Mouse (Mus musculus) kidney, embryonic 15.5 days (tissue): ENCODE results near the gene Ube2n. TPM values are rescaled to one million over a fixed set of nuclear protein-coding genes. Genes with fewer than 3 reads are reported as not detected.

Source experiments
- ATAC-seq: fragments of 200-750 bp; cut with Nextera tagmentation; replicated peaks from 2 replicates; pipeline ENCODE4 v1.8.0; 2017; ENCODE audit warnings: moderate TSS enrichment; ENCODE audit not compliant: low FRiP score
- H3K27ac ChIP-seq: fragments of 300-500 bp; sonication (generic); 2 replicates; pipeline ENCODE4 v1.5.1; 2015; ENCODE audit warnings: mild to moderate bottlenecking, inconsistent platforms
- H3K27me3 ChIP-seq: fragments of 300-500 bp; sonication (generic); 2 replicates; pipeline ENCODE4 v1.6.1; 2015; ENCODE audit warnings: inconsistent platforms
- H3K36me3 ChIP-seq: fragments of 300-500 bp; sonication (generic); 2 replicates; pipeline ENCODE4 v1.6.1; 2015; ENCODE audit warnings: inconsistent platforms
- H3K4me1 ChIP-seq: fragments of 300-500 bp; sonication (generic); 2 replicates; pipeline ENCODE4 v1.6.1; 2015; ENCODE audit warnings: inconsistent platforms
- H3K4me2 ChIP-seq: fragments of 300-500 bp; sonication (generic); 2 replicates; pipeline ENCODE4 v1.6.1; 2015; ENCODE audit warnings: moderate library complexity, mild to moderate bottlenecking, inconsistent platforms
- H3K4me3 ChIP-seq: fragments of 300-500 bp; sonication (generic); replicated peaks from 2 replicates; pipeline ENCODE4 v1.5.1; 2015; ENCODE audit warnings: mild to moderate bottlenecking, inconsistent platforms
- H3K9ac ChIP-seq: fragments of 300-500 bp; sonication (generic); 2 replicates; pipeline ENCODE4 v1.6.1; 2015; ENCODE audit warnings: mild to moderate bottlenecking, inconsistent platforms
- H3K9me3 ChIP-seq: fragments of 300-500 bp; sonication (generic); replicated peaks from 2 replicates; pipeline ENCODE4 v1.6.1; 2016; ENCODE audit warnings: inconsistent platforms
- WGBS: fragments of 180-500 bp; shearing (Covaris S2); methylation state at CpG from one replicate; pipeline ENCODE4 v1.1.7; 2015; ENCODE audit warnings: mixed read lengths; 5-methylcytosine and 5-hydroxymethylcytosine counted together
- polyA plus RNA-seq: library from polyadenylated mRNA; unstranded; fragments of >200 nt; fragmentation: Nextera tagmentation; extraction: Ambion mirVana; gene quantifications from 2 replicates; pipeline ENCODE4 v1.2.1, GENCODE M21; 2015

Ube2n gene
- polyA plus RNA-seq, 1 experiment from 2014 or later: 347 TPM

GRCm38 (mm10) chr10:95526495-95527122 is 11.7 kb downstream of the Ube2n start:
- no peak overlapping the region for H3K9ac ChIP-seq
- H3K4me3 ChIP-seq: no peak overlapping the region
- ATAC-seq: no peak
- 76% methylated on average over 5 of the region's 5 CpGs for WGBS
- peaks cover 16% of the 10 kb centered on the region; the same call in 1 of the 2 replicates for H3K4me1 ChIP-seq
- H3K27me3 ChIP-seq: no peaks in the 10 kb centered on the region
- H3K36me3 ChIP-seq: peaks cover 10% of the 10 kb centered on the region; the same call in 1 of the 2 replicates
- H3K9me3 ChIP-seq: no peaks in the 10 kb centered on the region
- 0 out of 2 replicates have a peak overlapping the region, but pooled peaks have one; percentile 32 for H3K27ac ChIP-seq
- no peak overlapping the region for H3K4me2 ChIP-seq

GRCm38 (mm10) chr10:95530551-95531121 is 15.7 kb downstream of the Ube2n start:
- Histone ChIP-seq H3K4me1 (peaks cover 27% of the 10 kb centered on the region; the same call in 1 of the 2 replicates), H3K9me3 (no peaks in the 10 kb centered on the region), H3K9ac (no peak overlapping the region), H3K27me3 (no peaks in the 10 kb centered on the region), H3K36me3 (0 out of 2 replicates have a peak, but pooled peaks cover 3% of the 10 kb centered on the region), H3K4me3 (no peak overlapping the region), H3K27ac (no peak overlapping the region), H3K4me2 (no peak overlapping the region)
- WGBS: 45% methylated on average over 2 of the region's 2 CpGs
- no peak for ATAC-seq

- 87% methylated on average over 5 of the region's 5 CpGs for WGBS
- ATAC-seq: no peak
- H3K36me3 ChIP-seq: 0 out of 2 replicates have a peak, but pooled peaks cover 3% of the 10 kb centered on the region
- 0 out of 2 replicates have a peak overlapping the region, but pooled peaks have one; percentile 14 for H3K27ac ChIP-seq
- H3K27me3 ChIP-seq: no peaks in the 10 kb centered on the region
- H3K4me2 ChIP-seq: no peak overlapping the region
- H3K9ac ChIP-seq: no peak overlapping the region
- H3K9me3 ChIP-seq: no peaks in the 10 kb centered on the region
- peaks cover 19% of the 10 kb centered on the region; the same call in 1 of the 2 replicates for H3K4me1 ChIP-seq
- H3K4me3 ChIP-seq: no peak overlapping the region
Measured at GRCm38 (mm10) chr10:95532916-95533315, 18.0 kb downstream of the Ube2n start.

GRCm38 (mm10) chr10:95533382-95533781 is 18.4 kb downstream of the Ube2n start:
- ATAC-seq: 0 out of 2 replicates have a peak, but pooled peaks have one; percentile 36
- H3K4me2 ChIP-seq: no peak overlapping the region
- H3K9me3 ChIP-seq: no peaks in the 10 kb centered on the region
- no peak overlapping the region for H3K9ac ChIP-seq
- peaks cover 19% of the 10 kb centered on the region; the same call in 1 of the 2 replicates for H3K4me1 ChIP-seq
- 85% methylated on average over 7 of the region's 7 CpGs for WGBS
- no peak overlapping the region for H3K4me3 ChIP-seq
- H3K36me3 ChIP-seq: 0 out of 2 replicates have a peak, but pooled peaks cover 3% of the 10 kb centered on the region
- 0 out of 2 replicates have a peak overlapping the region, but pooled peaks have one; percentile 14 for H3K27ac ChIP-seq
- H3K27me3 ChIP-seq: no peaks in the 10 kb centered on the region

- H3K4me3 ChIP-seq: no peak overlapping the region
- H3K36me3 ChIP-seq: no peaks in the 10 kb centered on the region
- 89% methylated on average over 8 of the region's 8 CpGs for WGBS
- no peak overlapping the region for H3K27ac ChIP-seq
- no peak for ATAC-seq
- no peak overlapping the region for H3K9ac ChIP-seq
- H3K4me2 ChIP-seq: no peak overlapping the region
- H3K9me3 ChIP-seq: no peaks in the 10 kb centered on the region
- H3K4me1 ChIP-seq: peaks cover 16% of the 10 kb centered on the region; the same call in 1 of the 2 replicates
- no peaks in the 10 kb centered on the region for H3K27me3 ChIP-seq
Measured at GRCm38 (mm10) chr10:95535399-95536221, 20.7 kb downstream of the Ube2n start.

- no peak overlapping the region for H3K4me3 ChIP-seq
- no peaks in the 10 kb centered on the region for H3K9me3 ChIP-seq
- H3K27me3 ChIP-seq: no peaks in the 10 kb centered on the region
- 90% methylated on average over 6 of the region's 6 CpGs for WGBS
- no peaks in the 10 kb centered on the region for H3K36me3 ChIP-seq
- ATAC-seq: no peak
- H3K4me1 ChIP-seq: 0 out of 2 replicates have a peak, but pooled peaks cover 11% of the 10 kb centered on the region
- no peak overlapping the region for H3K9ac ChIP-seq
- H3K27ac ChIP-seq: no peak overlapping the region
- no peak overlapping the region for H3K4me2 ChIP-seq
Measured at GRCm38 (mm10) chr10:95536222-95536541, 21.2 kb downstream of the Ube2n start.

GRCm38 (mm10) chr10:95539260-95539659 is 24.3 kb downstream of the Ube2n start:
- WGBS: 86% methylated on average over 3 of the region's 3 CpGs
- H3K4me2 ChIP-seq: no peak overlapping the region
- ATAC-seq: no peak

GRCm38 (mm10) chr10:95539841-95540240 is 24.9 kb downstream of the Ube2n start:
- Histone ChIP-seq H3K9ac (no peak overlapping the region), H3K4me3 (no peak overlapping the region), H3K27me3 (no peaks in the 10 kb centered on the region), H3K4me1 (no peaks in the 10 kb centered on the region), H3K4me2 (no peak overlapping the region), H3K36me3 (peaks cover 16% of the 10 kb centered on the region), H3K27ac (no peak overlapping the region), H3K9me3 (no peaks in the 10 kb centered on the region)
- WGBS: 91% methylated on average over 3 of the region's 3 CpGs
- ATAC-seq: no peak

More at GRCm38 (mm10) chr10:95539260-95539659, 24.3 kb downstream of the Ube2n start:
- Histone ChIP-seq H3K9ac (no peak overlapping the region), H3K9me3 (no peaks in the 10 kb centered on the region), H3K4me1 (no peaks in the 10 kb centered on the region), H3K4me3 (no peak overlapping the region), H3K36me3 (peaks cover 10% of the 10 kb centered on the region), H3K27me3 (no peaks in the 10 kb centered on the region), H3K27ac (no peak overlapping the region)

GRCm38 (mm10) chr10:95542916-95543315 is 28.0 kb downstream of the Ube2n start:
- no peak for ATAC-seq
- no peak overlapping the region for H3K9ac ChIP-seq
- no peaks in the 10 kb centered on the region for H3K27me3 ChIP-seq
- no peaks in the 10 kb centered on the region for H3K4me1 ChIP-seq
- 88% methylated on average over 4 of the region's 4 CpGs for WGBS
- H3K36me3 ChIP-seq: peaks cover 46% of the 10 kb centered on the region
- H3K27ac ChIP-seq: no peak overlapping the region
- no peak overlapping the region for H3K4me3 ChIP-seq
- H3K9me3 ChIP-seq: no peaks in the 10 kb centered on the region
- no peak overlapping the region for H3K4me2 ChIP-seq

GRCm38 (mm10) chr10:95543377-95543776 is 28.4 kb downstream of the Ube2n start:
- 83% methylated on average over 2 of the region's 2 CpGs for WGBS
- Histone ChIP-seq H3K27me3 (no peaks in the 10 kb centered on the region), H3K36me3 (peaks cover 50% of the 10 kb centered on the region)

GRCm38 (mm10) chr10:95544004-95544403 is 29.1 kb downstream of the Ube2n start:
- peaks cover 53% of the 10 kb centered on the region for H3K36me3 ChIP-seq
- no peaks in the 10 kb centered on the region for H3K4me1 ChIP-seq
- H3K9ac ChIP-seq: no peak overlapping the region
- no peak; the same call in 1 of the 2 replicates for ATAC-seq
- no peak overlapping the region for H3K27ac ChIP-seq
- H3K4me3 ChIP-seq: no peak overlapping the region
- no peaks in the 10 kb centered on the region for H3K27me3 ChIP-seq
- H3K4me2 ChIP-seq: no peak overlapping the region
- H3K9me3 ChIP-seq: no peaks in the 10 kb centered on the region

More at GRCm38 (mm10) chr10:95543377-95543776, 28.4 kb downstream of the Ube2n start:
- ATAC-seq: no peak
- no peak overlapping the region for H3K27ac ChIP-seq
- H3K9me3 ChIP-seq: no peaks in the 10 kb centered on the region
- H3K4me2 ChIP-seq: no peak overlapping the region
- H3K4me3 ChIP-seq: no peak overlapping the region
- H3K4me1 ChIP-seq: no peaks in the 10 kb centered on the region
- H3K9ac ChIP-seq: no peak overlapping the region

GRCm38 (mm10) chr10:95544651-95545050 is 29.7 kb downstream of the Ube2n start:
- Histone ChIP-seq H3K36me3 (peaks cover 60% of the 10 kb centered on the region), H3K27me3 (no peaks in the 10 kb centered on the region), H3K4me1 (no peaks in the 10 kb centered on the region), H3K27ac (no peak overlapping the region; the same call in 1 of the 2 replicates), H3K4me2 (no peak overlapping the region), H3K9ac (no peak overlapping the region), H3K9me3 (no peaks in the 10 kb centered on the region), H3K4me3 (no peak overlapping the region)
- WGBS: 86% methylated on average over 2 of the region's 2 CpGs
- ATAC-seq: no peak
